Mouse (Mus musculus) liver, adult 2 months (tissue): ENCODE measurements around the gene Car10. TPM values are rescaled to one million over a fixed set of nuclear protein-coding genes. Genes with fewer than 3 reads are reported as not detected.
A peak's percentile ranks its signal among the peaks of the same experiment; 100 is the strongest.

Experiments used
- DNase-seq: peaks from one replicate; pipeline ENCODE4 v3.0.0-alpha.2; 2011; ENCODE audit warnings: low read depth, low spot score; ENCODE audit errors: extremely low read depth
- H3K27ac ChIP-seq: fragments of 200-500 bp; replicated peaks from 2 replicates; pipeline ENCODE4 v1.5.1; 2012; ENCODE audit warnings: low read depth, mild to moderate bottlenecking, control low read depth, inconsistent platforms, low read length; ENCODE audit not compliant: insufficient read depth
- H3K27me3 ChIP-seq: fragments of 200-500 bp; 2 replicates; pipeline ENCODE4 v1.6.1; 2012; ENCODE audit warnings: mild to moderate bottlenecking, moderate library complexity, low read length, inconsistent platforms; ENCODE audit not compliant: control insufficient read depth, insufficient read depth
- H3K36me3 ChIP-seq: fragments of 200-500 bp; 2 replicates; pipeline ENCODE4 v1.6.1; 2012; ENCODE audit warnings: low read length, inconsistent platforms; ENCODE audit not compliant: control insufficient read depth, insufficient read depth
- H3K4me1 ChIP-seq: fragments of 200-500 bp; 2 replicates; pipeline ENCODE4 v1.6.1; 2011; ENCODE audit warnings: low read length; ENCODE audit not compliant: control insufficient read depth, insufficient read depth
- H3K4me3 ChIP-seq: fragments of 200-500 bp; 2 replicates; pipeline ENCODE4 v1.5.1; 2011; ENCODE audit warnings: low read depth, mild to moderate bottlenecking, control low read depth, low read length, moderate library complexity; ENCODE audit not compliant: insufficient read depth
- H3K79me2 ChIP-seq: fragments of 200-500 bp; 2 replicates; pipeline ENCODE4 v1.6.1; 2012; ENCODE audit warnings: inconsistent platforms, mild to moderate bottlenecking, low read length, moderate library complexity; ENCODE audit not compliant: control insufficient read depth, insufficient read depth
- H3K9ac ChIP-seq: fragments of 200-500 bp; 2 replicates; pipeline ENCODE4 v1.6.1; 2012; ENCODE audit warnings: low read depth, mild to moderate bottlenecking, control low read depth, inconsistent platforms, low read length
- CTCF ChIP-seq: fragments of 200-500 bp; IDR thresholded peaks from 2 replicates; pipeline ENCODE4 v1.5.1; 2011; ENCODE audit warnings: low read depth, low read length, control low read depth
- POLR2A ChIP-seq: fragments of 200-500 bp; IDR thresholded peaks from 2 replicates; pipeline ENCODE4 v1.6.1; 2011; ENCODE audit warnings: low read length, control low read depth; ENCODE audit not compliant: insufficient read depth; ENCODE audit errors: extremely low read depth
- WGBS: fragments of 180-500 bp; shearing (Covaris S2); methylation state at CpG from one replicate; pipeline ENCODE4 v1.1.7; 2018; 5-methylcytosine and 5-hydroxymethylcytosine counted together
- polyA plus RNA-seq: library from polyadenylated mRNA; depleted of rRNA; stranded (reverse); fragments of >200 nt; gene quantifications from 2 replicates; pipeline ENCODE4 v1.2.3, GENCODE M21; 2012
- total RNA-seq: library from RNA; depleted of rRNA; stranded (reverse); fragments of >200 nt; gene quantifications from 2 replicates; pipeline ENCODE4 v1.2.3, GENCODE M21; 2014

The Car10 gene
- total and polyA plus RNA-seq, 2 experiments, result not detected

GRCm38 (mm10) chr11:93337756-93338155 is 239.9 kb downstream of the Car10 start:
- H3K4me3 ChIP-seq, result no peak overlapping the region
- H3K9ac ChIP-seq, result no peak overlapping the region
- DNase-seq, result no peak
- H3K27ac ChIP-seq, result no peak overlapping the region
- TF ChIP-seq CTCF, result no peak
- no peak for TF ChIP-seq POLR2A
- no peaks in the 10 kb centered on the region for H3K4me1 ChIP-seq
- no peaks in the 10 kb centered on the region for H3K79me2 ChIP-seq
- no peaks in the 10 kb centered on the region for H3K27me3 ChIP-seq
- WGBS, result 77% methylated on average over 3 of the region's 3 CpGs
- no peaks in the 10 kb centered on the region for H3K36me3 ChIP-seq

GRCm38 (mm10) chr11:93343961-93344360 is 246.1 kb downstream of the Car10 start:
- no peak for TF ChIP-seq CTCF
- TF ChIP-seq POLR2A, result no peak

GRCm38 (mm10) chr11:93344869-93345268 is 247.0 kb downstream of the Car10 start:
- DNase-seq, result no peak
- WGBS, result 71% methylated on average over 3 of the region's 3 CpGs
- no peaks in the 10 kb centered on the region for H3K36me3 ChIP-seq
- no peak overlapping the region for H3K9ac ChIP-seq
- TF ChIP-seq POLR2A (no peak), CTCF (no peak)
- H3K4me1 ChIP-seq, result no peaks in the 10 kb centered on the region
- no peak overlapping the region for H3K4me3 ChIP-seq
- no peak overlapping the region for H3K27ac ChIP-seq
- H3K27me3 ChIP-seq, result no peaks in the 10 kb centered on the region
- H3K79me2 ChIP-seq, result no peaks in the 10 kb centered on the region

More at GRCm38 (mm10) chr11:93343961-93344360, 246.1 kb downstream of the Car10 start:
- WGBS, result 78% methylated on average over 3 of the region's 3 CpGs
- DNase-seq, result no peak
- Histone ChIP-seq H3K9ac (no peak overlapping the region), H3K27ac (no peak overlapping the region), H3K4me3 (no peak overlapping the region), H3K36me3 (no peaks in the 10 kb centered on the region), H3K4me1 (no peaks in the 10 kb centered on the region), H3K79me2 (no peaks in the 10 kb centered on the region), H3K27me3 (no peaks in the 10 kb centered on the region)

- Histone ChIP-seq H3K27ac (no peak overlapping the region), H3K79me2 (no peaks in the 10 kb centered on the region), H3K4me3 (no peak overlapping the region), H3K9ac (no peak overlapping the region), H3K4me1 (peaks cover 2% of the 10 kb centered on the region; the same call in 1 of the 2 replicates), H3K27me3 (no peaks in the 10 kb centered on the region), H3K36me3 (no peaks in the 10 kb centered on the region)
- 84% methylated on average over 2 of the region's 2 CpGs for WGBS
- DNase-seq, result peak; percentile 5
- no peak for TF ChIP-seq POLR2A
- TF ChIP-seq CTCF, result no peak
Observed at GRCm38 (mm10) chr11:93361576-93361975, 263.7 kb downstream of the Car10 start.

- peaks cover 8% of the 10 kb centered on the region; the same call in 1 of the 2 replicates for H3K4me1 ChIP-seq
- H3K27ac ChIP-seq, result no peak overlapping the region
- peak; percentile 20 for DNase-seq
- H3K36me3 ChIP-seq, result no peaks in the 10 kb centered on the region
- H3K27me3 ChIP-seq, result no peaks in the 10 kb centered on the region
- H3K79me2 ChIP-seq, result no peaks in the 10 kb centered on the region
- no peak overlapping the region for H3K4me3 ChIP-seq
- no peak for TF ChIP-seq POLR2A
- TF ChIP-seq CTCF, result no peak
- no peak overlapping the region for H3K9ac ChIP-seq
Observed at GRCm38 (mm10) chr11:93364171-93364570, 266.3 kb downstream of the Car10 start.

- Histone ChIP-seq H3K9ac (no peak overlapping the region), H3K36me3 (no peaks in the 10 kb centered on the region), H3K4me1 (peaks cover 8% of the 10 kb centered on the region; the same call in 1 of the 2 replicates), H3K4me3 (no peak overlapping the region), H3K79me2 (no peaks in the 10 kb centered on the region), H3K27ac (0 out of 2 replicates have a peak overlapping the region, but pooled peaks have one; percentile 27), H3K27me3 (no peaks in the 10 kb centered on the region)
- WGBS, result 57% methylated on average over 4 of the region's 4 CpGs
- TF ChIP-seq CTCF, result no peak
- TF ChIP-seq POLR2A, result no peak
- no peak for DNase-seq
Observed at GRCm38 (mm10) chr11:93367244-93367643, 269.4 kb downstream of the Car10 start.
